Mouse (Mus musculus): ENCODE measurements around the gene Ifitm10. TPM values are rescaled to one million over a fixed set of nuclear protein-coding genes. Genes with fewer than 3 reads are reported as not detected.
"Not testable (repeated sequence)": the region's sequence is repeated elsewhere in the genome, so short reads cannot be mapped to it uniquely, and the experiment has no call there.

Gene Ifitm10
- polyA plus RNA-seq, 1 experiment from 2014 or later = 325 TPM

- H3K27me3 ChIP-seq = peaks cover 5% of the 10 kb centered on the region
- in situ Hi-C loops (cut with MboI; ENCODE audit: low pct_unique_long_range_greater_than_20kb) = no loop called here
- ChIA-PET CTCF (interaction anchor here (1.0 to 1.7 kb wide), 6 partner anchors 9 to 33 kb away, joined by 3 to 8 read pairs (median 6); no protein-coding TSS in a partner anchor), POLR2A (no interaction called here)
- DNase-seq (ENCODE audit: low read depth, low spot score) (no peak), ATAC-seq (no peak)
- no peak for TF ChIP-seq CTCF (IDR thresholded peaks at IDR 0.05)
Measured at GRCm38 (mm10) chr7:142285130-142285835, 88.3 kb downstream of the Ifitm10 start.

- TF ChIP-seq CTCF (IDR thresholded peaks at IDR 0.05) = peak; percentile 85
- H3K27me3 ChIP-seq = peaks cover 5% of the 10 kb centered on the region
- CTCF ChIA-PET = interaction anchor here (1.0 to 1.7 kb wide), 6 partner anchors 8 to 34 kb away, joined by 3 to 8 read pairs (median 6); no protein-coding TSS in a partner anchor
- in situ Hi-C loops (cut with MboI; ENCODE audit: low pct_unique_long_range_greater_than_20kb) = no loop called here
- POLR2A ChIA-PET = no interaction called here
- peak; percentile 60 for DNase-seq (ENCODE audit: low read depth, low spot score)
- peak; percentile 73 for ATAC-seq
Measured at GRCm38 (mm10) chr7:142284615-142285080, 88.9 kb downstream of the Ifitm10 start.

GRCm38 (mm10) chr7:142284023-142284591 is 89.4 kb downstream of the Ifitm10 start:
- ChIA-PET POLR2A (no interaction called here), CTCF (interaction anchor here (1.0 to 1.7 kb wide), 7 partner anchors 8 to 35 kb away, joined by 3 to 8 read pairs (median 5); no protein-coding TSS in a partner anchor)
- TF ChIP-seq CTCF (IDR thresholded peaks at IDR 0.05) = no peak
- H3K27me3 ChIP-seq = peaks cover 5% of the 10 kb centered on the region
- DNase-seq (ENCODE audit: low read depth, low spot score) (no peak), ATAC-seq (peak; percentile 73)
- in situ Hi-C loops (cut with MboI; ENCODE audit: low pct_unique_long_range_greater_than_20kb) = no loop called here

- DNase-seq (ENCODE audit: low read depth, low spot score); POLR2A ChIA-PET; in situ Hi-C loops (cut with MboI; ENCODE audit: low pct_unique_long_range_greater_than_20kb); H3K27me3 ChIP-seq; ATAC-seq: not testable (repeated sequence)
- CTCF ChIA-PET = interaction anchor here (1.3 to 1.4 kb wide), 2 partner anchors 11 to 34 kb away, joined by 3 read pairs; no protein-coding TSS in a partner anchor
Measured at GRCm38 (mm10) chr7:142282847-142283246, 90.7 kb downstream of the Ifitm10 start.

GRCm38 (mm10) chr7:142279291-142279690 is 94.3 kb downstream of the Ifitm10 start:
- peak; percentile 19 for TF ChIP-seq CTCF (IDR thresholded peaks at IDR 0.05)
- DNase-seq (ENCODE audit: low read depth, low spot score); in situ Hi-C loops (cut with MboI; ENCODE audit: low pct_unique_long_range_greater_than_20kb); H3K27me3 ChIP-seq; ATAC-seq; POLR2A ChIA-PET; CTCF ChIA-PET: not testable (repeated sequence)

GRCm38 (mm10) chr7:142278183-142278582 is 95.4 kb downstream of the Ifitm10 start:
- H3K27me3 ChIP-seq; in situ Hi-C loops (cut with MboI; ENCODE audit: low pct_unique_long_range_greater_than_20kb); DNase-seq (ENCODE audit: low read depth, low spot score); POLR2A ChIA-PET; ATAC-seq: not testable (repeated sequence)
- peak; percentile 71 for TF ChIP-seq CTCF (IDR thresholded peaks at IDR 0.05)
- CTCF ChIA-PET = interaction anchor here (0.7 kb wide), 1 partner anchor 22 kb away, joined by 3 read pairs; no protein-coding TSS in a partner anchor

Other genes starting within 250 kb of the Ifitm10 start
- gene Gm39115, start 237.7 kb downstream of the Ifitm10 start, polyA plus RNA-seq (2021) = not detected
- not detected for gene Gm45337, start 229.1 kb downstream of the Ifitm10 start, polyA plus RNA-seq (2021)
- not detected for gene Gm29735, start 216.6 kb downstream of the Ifitm10 start, polyA plus RNA-seq (2021)
- gene Gm4553, start 208.0 kb downstream of the Ifitm10 start, polyA plus RNA-seq (2021) = not detected
- gene Krtap5-2, start 197.7 kb downstream of the Ifitm10 start, polyA plus RNA-seq (2021) = not detected
- not detected for gene Gm10153, start 183.4 kb downstream of the Ifitm10 start, polyA plus RNA-seq (2021)
- not detected for gene Krtap5-3, start 172.4 kb downstream of the Ifitm10 start, polyA plus RNA-seq (2021)
- not detected for gene Gm7579, start 161.9 kb downstream of the Ifitm10 start, polyA plus RNA-seq (2021)
- not detected for gene Krtap5-5, start 143.8 kb downstream of the Ifitm10 start, polyA plus RNA-seq (2021)
- gene Gm40460, start 132.7 kb downstream of the Ifitm10 start, polyA plus RNA-seq (2021) = not detected
- not detected for gene Gm2431, start 115.4 kb downstream of the Ifitm10 start, polyA plus RNA-seq (2021)
- gene Gm4559, start 99.4 kb downstream of the Ifitm10 start, polyA plus RNA-seq (2021) = not detected
- not detected for gene Krtap5-1, start 76.6 kb downstream of the Ifitm10 start, polyA plus RNA-seq (2021)
- gene Krtap5-4, start 70.2 kb downstream of the Ifitm10 start, polyA plus RNA-seq (2021) = not detected
- 1,155 TPM for gene Gm49369, start 8.9 kb upstream of the Ifitm10 start, polyA plus RNA-seq (2021)
- gene Ctsd, start 14.3 kb upstream of the Ifitm10 start, polyA plus RNA-seq (2021) = 3,389 TPM
- gene Syt8, start 61.1 kb upstream of the Ifitm10 start, polyA plus RNA-seq (2021) = 11.5 TPM
- 1.5 TPM for gene Tnni2, start 68.1 kb upstream of the Ifitm10 start, polyA plus RNA-seq (2021)
- gene Lsp1, start 87.1 kb upstream of the Ifitm10 start, polyA plus RNA-seq (2021) = 15.5 TPM
- gene Tnnt3, start 125.1 kb upstream of the Ifitm10 start, polyA plus RNA-seq (2021) = 0.22 TPM
- gene Mrpl23, start 158.9 kb upstream of the Ifitm10 start, polyA plus RNA-seq (2021) = 6.9 TPM